Mouse (Mus musculus): ENCODE data around the gene Ide. TPM values are rescaled to one million over a fixed set of nuclear protein-coding genes. Genes with fewer than 3 reads are reported as not detected.

Gene Ide
- polyA plus RNA-seq (2014; fragmentation: Illumina TruSeq; extraction: RNeasy Lipid Tissue Mini Kit (QIAGEN cat#74804); ENCODE audit: low read depth, low replicate concordance) = 44.9 TPM

GRCm38 (mm10) chr19:37337752-37338151 lies at the start of gene Ide:
Ide (minus strand) TSS chr19:37337852.

DNA sequence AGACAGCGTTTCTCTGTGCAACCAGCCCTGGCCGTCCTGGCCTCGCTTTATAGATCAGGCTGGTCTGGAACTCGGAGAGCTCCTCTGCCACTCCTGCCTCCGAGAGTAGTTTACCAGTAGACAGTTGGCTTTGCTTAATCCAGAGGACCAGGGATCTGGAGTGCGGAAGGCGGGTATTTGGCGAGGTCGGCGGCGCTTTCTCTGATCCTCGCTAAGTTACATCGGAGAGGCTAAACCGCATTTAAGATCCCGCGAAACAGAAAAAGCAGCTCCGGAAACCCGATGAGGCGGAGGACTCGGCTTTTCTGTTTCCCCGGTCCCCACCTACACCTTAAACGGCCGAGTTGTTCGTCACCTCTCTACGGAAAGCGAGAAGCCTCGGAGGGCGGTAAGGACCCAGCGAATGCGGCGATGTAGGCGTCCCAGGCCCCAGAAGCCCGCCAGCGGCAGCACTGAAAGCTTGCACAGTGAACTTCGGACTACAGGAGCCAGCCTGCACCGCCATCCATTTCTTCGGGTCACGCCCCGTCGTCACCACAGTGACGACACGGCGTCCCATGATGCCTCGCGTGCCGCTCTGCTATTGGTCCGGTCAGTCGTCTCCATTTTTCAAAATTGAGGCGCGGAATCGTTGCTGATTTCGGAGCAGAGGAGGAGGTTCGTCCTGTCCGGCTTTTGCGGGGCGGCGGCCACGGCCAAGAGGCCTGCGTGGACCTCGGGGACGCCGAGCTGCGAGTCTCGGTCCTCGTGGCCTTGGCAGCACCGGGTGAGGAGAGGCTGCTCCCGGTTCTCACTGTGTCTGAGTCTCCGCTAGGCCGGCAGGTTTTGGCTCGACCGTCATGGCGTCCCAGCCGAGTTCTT lies 38.3 kb upstream of the Ide start, which contains the start of gene Kif11:
Gene Kif11, plus strand, starts transcription at position 649 of the 861 bp plus-strand sequence.

Other genes starting within 250 kb of the Ide start
- gene March5, start 130.3 kb downstream of the Ide start, polyA plus RNA-seq (2014; fragmentation: Illumina TruSeq; extraction: RNeasy Lipid Tissue Mini Kit (QIAGEN cat#74804); ENCODE audit: low read depth, low replicate concordance) = 86.2 TPM
- gene Cpeb3, start 129.3 kb downstream of the Ide start, polyA plus RNA-seq (2014; fragmentation: Illumina TruSeq; extraction: RNeasy Lipid Tissue Mini Kit (QIAGEN cat#74804); ENCODE audit: low read depth, low replicate concordance) = 69.3 TPM
- 0.55 TPM for gene Kif11, start 38.6 kb upstream of the Ide start, polyA plus RNA-seq (2014; fragmentation: Illumina TruSeq; extraction: RNeasy Lipid Tissue Mini Kit (QIAGEN cat#74804); ENCODE audit: low read depth, low replicate concordance)
- 3.9 TPM for gene Hhex, start 97.0 kb upstream of the Ide start, polyA plus RNA-seq (2014; fragmentation: Illumina TruSeq; extraction: RNeasy Lipid Tissue Mini Kit (QIAGEN cat#74804); ENCODE audit: low read depth, low replicate concordance)
- 26.8 TPM for gene Exoc6, start 212.6 kb upstream of the Ide start, polyA plus RNA-seq (2014; fragmentation: Illumina TruSeq; extraction: RNeasy Lipid Tissue Mini Kit (QIAGEN cat#74804); ENCODE audit: low read depth, low replicate concordance)

Data from heart, adult 10 weeks (tissue).